Mouse (Mus musculus) MEL-GATA-1-ER (cell line): ENCODE data around the gene Il4i1.
"Not testable (repeated sequence)": the region's sequence is repeated elsewhere in the genome, so short reads cannot be mapped to it uniquely, and the experiment has no call there.

Experiments used
- DNase-seq: peaks from one replicate; pipeline ENCODE4 v3.0.0-alpha.2; 2012; ENCODE audit warnings: low read depth; ENCODE audit errors: extremely low read depth

Gene Il4i1

DNA sequence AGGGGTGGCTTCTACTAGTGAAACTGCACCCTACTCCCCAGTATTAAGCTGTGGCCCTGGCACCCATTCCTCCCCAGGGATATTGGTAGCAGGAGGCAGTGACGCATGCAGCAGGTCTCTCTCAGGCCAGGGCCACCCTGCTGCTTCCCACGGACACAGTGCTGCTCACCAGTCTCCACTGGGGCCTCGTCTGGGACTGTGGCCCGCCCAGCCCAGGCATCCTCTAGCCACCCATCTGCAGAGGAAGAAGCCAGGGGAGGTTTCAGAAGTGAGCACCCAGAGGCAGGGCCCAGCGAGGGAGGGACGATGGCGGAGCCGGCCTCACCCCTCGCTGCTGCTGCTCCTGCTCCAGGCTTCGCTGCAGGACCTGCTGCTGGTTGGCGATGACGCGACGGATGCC is 47.0 kb downstream of the Il4i1 start:
- no peak for DNase-seq

DNA sequence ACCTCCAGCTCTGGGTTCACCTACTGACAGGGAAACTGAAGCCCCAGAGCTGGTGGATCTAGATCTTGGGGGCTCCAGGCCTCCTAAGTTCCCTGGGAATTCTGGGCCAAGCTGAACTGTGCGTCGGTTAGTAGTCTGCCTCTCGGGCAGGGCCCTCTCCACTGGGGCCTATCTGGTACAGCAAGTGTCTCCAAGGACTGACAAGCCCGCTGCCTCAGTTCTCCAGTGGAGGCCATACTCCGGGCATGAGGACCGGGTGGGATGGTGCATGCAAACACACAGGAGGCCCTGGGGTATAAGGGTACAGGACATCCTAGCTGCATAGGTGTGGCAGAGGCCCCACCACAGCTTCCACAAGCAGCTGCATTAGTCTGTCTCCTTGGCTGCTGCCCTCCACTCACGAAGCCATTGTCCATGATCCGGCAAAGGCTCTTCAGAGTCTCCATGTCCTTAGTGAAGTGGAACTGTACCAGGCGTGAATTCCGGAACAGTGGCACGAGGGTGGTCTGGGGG is 47.9 kb downstream of the Il4i1 start:
- no peak for DNase-seq

DNA sequence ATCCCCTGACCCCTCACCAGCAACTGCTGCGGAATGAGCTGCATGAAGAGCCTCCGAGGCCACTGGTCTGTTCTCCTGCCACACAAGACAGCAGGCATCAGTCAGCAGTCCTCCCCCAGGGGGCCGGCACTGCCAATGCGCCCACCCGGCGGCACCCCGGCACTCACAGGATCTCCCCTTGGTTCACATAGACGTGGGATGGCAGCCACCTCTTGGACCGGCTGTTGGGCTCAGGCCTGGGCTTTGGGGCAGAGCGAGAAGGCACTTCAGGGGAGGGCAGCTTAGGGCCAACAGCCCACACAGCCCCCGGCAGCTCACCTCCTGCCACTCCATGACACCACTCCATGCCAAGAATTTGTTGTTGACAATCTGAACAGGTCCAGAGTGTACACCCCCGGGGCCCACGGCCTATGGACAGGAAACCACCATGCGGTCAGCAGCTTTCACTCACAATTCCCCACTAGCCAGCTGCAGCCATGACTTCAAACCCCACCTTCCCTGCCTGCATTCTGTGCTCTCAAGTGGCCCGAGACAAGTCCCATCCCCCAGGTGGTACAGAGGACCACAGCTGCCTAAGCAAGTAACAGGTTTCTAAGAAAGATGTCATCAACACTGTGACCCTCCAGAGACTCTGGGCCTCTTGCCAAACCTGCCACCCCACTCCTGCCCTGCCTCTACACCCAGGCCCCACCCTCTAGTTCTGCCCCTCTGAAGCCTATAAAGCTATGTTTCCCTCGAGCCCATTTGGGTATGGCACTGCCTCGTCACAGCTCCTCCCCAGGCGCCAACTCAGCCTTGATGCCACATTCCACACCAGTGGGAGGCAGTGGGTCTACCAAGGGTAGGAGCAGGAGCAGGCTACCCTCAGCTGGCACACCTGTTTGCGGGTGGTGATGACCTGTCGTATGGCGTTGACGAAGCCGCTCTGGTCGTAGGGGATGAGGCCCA is 48.7 kb downstream of the Il4i1 start:
- DNase-seq = no peak

DNA sequence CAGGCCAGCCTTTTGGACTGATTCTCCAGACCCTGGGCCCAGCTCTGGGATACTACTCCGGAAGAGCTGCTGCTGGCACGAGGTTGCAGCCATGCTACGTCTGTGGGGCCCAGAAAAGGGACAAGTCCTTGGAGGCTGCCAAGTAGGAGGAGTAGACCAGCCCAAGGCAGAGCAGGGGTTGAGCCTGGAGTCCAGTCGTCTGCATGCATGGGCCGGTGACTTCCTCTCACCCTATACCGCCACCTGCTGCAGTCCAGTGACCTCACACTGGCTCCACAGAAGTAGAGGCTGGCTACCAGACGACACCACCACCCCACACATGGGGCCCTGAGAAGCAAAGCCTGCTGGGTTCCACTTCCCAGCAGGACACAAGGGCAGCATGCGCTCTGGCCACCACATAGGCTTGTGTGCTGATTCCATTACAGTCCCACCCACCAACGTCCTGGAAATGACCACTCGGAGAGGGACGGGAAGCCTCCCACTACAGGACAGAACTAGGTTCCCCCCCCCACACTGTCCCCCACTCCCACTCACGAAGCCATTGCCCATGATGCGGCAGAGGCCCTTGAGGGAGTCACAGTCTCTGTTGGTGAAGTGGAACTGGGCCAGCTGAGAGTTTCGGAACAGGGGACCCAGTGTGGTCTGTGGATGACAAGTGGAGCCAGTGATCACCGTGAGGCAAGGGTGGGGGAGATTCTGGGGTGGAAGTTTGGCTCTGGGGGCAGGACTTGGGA is 50.3 kb downstream of the Il4i1 start:
- no peak for DNase-seq

DNA sequence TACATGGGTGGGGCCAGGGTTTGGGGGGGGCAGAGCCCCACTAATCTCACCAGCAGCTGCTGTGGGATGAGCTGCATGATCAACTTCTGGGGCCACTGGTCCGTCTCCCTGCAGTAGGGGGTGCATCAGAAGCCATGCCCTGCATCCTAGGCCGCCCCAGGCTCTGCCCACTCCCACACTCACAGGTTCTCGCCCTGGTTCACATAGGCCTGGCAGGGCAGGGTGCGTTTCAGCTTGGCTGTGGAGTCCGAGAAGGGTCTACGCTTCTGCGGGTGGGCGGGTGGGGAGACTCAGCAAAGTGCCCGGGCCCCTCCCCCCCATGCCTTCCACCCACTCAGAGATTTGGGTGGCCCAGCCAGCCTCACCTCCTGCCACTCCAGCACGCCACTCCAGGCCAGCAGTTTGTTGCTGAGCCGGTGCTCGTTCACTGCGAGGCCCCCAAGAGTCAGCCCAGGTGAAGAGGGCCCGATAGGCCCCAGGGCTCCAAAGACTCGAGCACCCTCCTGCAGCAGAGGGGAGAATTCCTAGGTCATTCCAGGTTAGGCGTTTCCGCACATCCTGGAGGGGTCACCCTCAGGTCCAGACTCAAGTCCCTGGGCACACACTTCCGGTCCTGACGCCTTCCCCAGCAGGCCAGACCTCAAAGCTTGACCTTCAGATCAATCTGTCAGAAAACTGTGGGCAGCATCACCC is 51.0 kb downstream of the Il4i1 start:
- DNase-seq = no peak

DNA sequence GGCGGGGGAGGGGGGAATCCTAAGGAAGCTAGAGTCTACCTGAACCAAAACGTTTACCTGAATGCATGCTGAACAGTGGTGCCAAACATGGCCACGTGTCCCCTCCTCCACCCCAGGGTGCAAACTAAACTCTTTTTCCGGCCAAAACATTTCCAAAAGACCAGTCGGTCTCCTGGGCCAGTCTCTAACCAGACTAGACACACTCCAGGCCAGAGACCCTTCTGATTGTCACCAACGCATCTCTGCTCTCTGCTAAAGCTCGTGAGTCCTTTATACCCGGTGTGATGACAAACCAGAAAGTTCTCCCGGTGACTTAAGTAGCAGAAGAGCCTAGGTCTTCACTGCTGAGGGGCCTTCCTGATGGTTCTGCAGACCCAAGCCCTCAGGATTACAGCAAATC is 51.6 kb downstream of the Il4i1 start:
- no peak for DNase-seq

DNA sequence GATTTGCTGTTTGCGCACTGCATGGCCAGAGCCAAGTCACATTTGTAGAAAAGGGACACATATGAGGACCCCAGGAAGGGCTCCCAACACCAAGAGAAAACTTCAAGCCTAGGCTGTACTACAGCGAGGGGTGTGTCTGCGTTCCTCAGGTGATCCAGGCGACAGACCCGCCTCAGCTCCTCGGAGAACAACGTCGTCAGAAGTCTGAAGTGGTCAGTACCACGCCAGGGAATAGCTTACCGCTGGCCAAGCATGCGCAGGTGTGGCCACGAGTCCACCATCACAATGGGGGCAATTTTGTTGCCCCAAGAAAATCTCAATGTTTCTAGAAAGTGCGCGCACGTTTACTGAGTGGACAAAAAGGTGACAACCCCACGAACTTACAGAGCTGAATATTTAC is 52.3 kb downstream of the Il4i1 start:
- no peak for DNase-seq

DNA sequence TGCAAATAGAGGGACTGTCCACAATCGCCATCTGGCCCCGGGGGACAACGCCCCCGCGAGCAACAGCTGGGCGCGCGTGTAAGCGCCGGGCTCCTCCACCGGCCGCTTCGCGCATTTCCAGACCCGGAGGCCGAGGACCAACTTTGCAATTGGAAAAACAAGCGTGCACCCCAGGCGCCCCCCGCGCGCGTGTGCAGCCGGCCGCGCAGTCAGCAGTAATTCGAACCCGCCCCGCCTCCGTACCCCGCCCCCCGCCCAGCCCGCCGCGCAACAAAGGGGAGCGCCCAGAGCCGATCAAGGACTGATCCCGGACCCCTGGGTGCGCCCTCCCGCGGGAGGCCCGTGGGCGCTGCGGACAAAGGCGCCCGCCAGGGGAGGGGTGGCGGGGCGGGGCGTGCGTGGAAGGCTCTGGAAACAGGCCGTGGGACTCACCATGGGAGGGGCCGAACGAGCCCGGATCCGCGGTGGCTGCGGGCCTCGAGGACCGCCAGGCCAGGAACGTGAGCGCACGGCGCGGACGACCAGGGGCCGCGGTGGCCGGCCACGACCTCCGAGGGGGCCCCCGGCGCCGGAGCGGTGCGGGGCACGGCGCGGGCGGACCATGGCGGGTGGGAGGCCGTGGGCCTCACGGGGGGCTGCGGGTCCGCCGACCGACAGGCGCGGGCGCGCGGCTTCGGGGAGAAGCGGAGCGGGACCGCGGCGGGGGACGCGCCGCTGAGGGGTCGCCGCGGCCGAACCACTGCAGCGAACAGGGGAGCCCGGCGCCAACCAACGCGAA is 52.9 kb downstream of the Il4i1 start:
- no peak for DNase-seq

DNA sequence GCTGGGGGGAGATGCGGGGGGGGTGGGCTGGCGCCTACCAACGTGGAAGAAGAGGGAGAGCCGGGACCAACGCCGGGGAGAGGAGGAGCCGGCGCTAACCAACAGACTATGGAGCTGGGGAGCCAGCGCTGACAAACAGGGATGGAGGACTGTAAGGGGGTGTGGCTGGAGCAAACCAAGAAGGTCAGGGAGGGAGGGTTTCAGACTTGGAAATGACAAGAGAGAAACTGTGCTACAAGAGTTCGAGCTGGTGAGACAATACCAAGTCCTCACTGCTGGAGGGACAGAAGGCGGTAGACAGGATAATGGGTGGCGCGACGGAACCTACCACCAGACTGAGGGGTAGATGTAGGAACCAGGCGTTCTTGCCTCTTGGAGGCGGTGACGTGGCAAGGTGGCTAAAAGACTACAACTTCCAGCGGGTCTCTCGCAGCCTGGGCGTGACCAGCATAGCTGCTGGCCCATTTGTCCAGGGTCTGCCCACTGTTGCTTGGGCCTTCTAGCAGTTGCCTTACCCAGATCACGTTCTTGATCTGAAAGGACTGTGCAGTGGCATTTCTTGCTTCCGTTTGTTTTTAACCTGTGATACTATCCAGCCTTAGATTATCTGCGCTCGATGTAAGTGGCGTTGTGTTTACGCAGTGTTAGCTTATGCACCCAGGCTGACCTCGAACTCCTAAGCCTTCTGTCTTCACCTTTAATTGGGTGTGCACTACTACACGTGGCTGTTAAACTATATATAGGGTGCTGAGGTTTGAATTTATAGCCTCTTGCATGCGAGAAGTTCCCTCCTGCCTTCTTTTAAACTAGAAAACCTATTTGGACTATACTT is 53.7 kb downstream of the Il4i1 start, which contains the start of gene Ptov1:
Ptov1 (minus strand) TSS at position 92 of the 832 bp plus-strand sequence.
- DNase-seq = peak; percentile 99

DNA sequence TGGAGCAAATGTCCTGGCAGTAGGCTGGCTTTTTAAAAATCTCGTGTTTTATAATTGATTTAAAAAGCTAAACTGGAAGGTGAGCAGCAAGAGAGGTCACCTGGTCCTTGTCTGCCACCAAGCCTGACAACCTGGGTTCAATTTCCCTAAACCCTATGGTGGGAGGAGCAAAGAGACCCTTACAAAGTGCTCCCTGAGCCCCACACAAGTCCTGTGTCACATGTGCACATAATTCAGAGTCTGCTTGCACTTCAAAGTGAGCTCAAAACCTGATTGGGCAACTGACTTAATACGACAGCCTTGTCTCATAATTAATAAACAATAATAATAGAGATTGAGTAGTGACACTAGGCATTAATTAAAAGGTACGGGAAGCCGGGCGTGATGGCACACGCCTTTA is 54.4 kb downstream of the Il4i1 start:
- no peak for DNase-seq

DNA sequence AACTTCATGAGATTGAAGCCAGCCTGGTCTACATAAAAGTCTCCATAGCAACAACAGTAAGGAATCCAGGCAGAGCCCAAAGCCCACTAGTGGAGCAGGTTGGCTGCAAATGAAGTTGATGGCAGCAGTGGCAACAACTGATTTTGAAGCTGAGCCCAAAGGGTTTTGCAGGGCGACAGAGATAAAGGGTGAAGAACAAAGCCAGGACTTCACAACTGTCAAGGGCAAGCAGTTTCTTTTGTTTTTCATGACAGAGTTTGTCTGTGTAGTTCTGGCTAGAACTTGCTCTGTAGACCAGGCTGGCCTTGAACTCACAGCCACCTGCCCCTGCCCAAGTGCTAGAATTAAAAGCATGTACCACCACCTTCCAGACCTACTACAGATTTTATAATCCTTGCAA is 55.0 kb downstream of the Il4i1 start:
- no peak for DNase-seq

DNA sequence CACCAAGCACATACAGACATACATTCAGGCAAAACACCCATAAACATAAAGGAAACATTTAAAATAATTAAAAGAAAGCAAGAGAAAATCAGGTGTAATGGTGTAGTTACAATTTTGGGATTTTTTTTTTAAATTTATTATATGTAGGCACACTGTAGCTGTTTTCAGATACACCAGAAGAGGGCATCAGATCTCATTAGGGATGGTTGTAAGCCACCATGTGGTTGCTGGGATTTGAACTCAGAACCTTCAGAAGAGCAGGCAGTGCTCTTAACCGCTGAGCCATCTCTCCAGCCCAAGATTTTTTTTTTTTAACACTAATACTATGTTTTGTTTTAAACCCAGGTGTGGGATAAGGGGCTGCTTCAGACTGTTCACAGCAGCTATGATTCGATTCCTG is 55.6 kb downstream of the Il4i1 start:
- not testable (repeated sequence) for DNase-seq

DNA sequence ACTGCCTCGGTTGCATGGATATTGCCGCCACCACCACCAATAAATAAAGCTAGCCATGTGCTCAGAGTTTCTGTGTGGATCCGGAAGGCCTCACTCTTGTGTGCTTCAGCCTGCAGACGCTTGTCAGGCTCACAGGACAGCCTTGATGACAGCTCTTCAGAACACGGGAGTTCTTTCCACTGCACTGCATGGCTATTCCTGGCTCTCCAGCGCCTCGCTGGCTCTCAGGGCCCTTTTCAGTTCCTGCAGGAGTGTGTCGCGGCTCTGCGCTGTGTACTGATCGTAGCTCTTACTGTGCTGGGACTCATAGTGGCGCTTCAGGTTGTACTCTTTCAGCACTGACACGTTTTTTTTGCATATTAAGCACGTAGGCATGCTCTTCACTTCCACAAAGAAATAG is 61.6 kb downstream of the Il4i1 start:
- no peak for DNase-seq

DNA sequence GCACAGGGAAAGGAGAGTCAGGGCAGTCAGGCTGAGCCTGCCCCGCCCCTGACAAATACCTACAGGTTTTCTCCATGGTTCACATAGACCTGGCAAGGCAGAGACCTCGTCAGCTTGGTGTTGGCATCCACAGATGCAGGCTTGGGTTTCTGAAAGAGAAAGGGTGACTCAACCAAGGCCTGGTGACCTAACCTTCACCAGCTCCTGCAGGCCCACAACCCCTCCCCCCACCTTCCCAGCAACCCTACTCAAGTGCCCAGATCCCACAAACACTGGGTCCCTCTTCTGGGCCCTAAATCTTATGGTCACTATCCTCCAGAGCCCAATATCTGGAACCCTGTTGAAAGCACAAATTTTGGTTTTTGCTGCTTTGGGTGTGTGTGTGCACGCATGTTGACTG is 66.8 kb downstream of the Il4i1 start:
- no peak for DNase-seq

DNA sequence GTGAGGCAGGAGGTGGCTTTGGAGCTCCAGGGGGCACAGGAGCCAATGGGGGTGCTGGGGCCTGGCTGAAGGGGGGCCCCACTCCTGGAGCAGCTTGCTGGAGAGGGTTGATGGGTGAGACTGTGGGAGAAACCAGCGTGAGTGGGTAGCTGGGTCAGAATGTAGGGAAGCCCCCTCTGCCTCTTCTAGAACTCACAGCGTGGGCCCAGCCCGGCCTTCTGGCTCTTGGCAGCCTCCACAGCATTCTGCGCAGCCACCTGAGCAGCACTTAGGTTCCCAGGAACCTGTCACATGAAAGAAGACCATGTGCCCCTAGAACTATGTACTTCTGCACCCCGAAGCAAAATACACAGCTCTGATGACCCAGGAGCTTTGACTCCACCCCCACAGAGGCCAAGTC is 68.5 kb downstream of the Il4i1 start:
- DNase-seq = no peak

DNA sequence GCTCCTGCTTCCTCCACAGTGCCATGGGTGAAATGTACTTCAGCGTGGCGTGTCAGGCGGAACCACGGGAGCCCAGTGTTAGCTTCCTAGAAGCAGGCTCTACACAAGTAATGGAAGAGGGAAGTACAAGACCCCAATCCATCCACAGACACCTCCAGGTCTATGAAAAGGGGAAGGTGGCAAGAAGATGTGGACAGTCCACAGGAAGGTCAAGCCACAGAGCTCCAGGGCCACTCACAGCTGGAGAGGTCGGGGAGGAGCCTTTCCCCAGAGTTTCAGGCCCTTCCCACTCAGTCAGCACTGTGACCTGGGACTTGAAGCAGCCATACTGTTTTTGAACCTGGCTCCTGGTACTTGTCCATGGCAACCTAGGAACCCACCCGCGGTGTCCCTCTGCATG is 70.8 kb downstream of the Il4i1 start:
- no peak for DNase-seq

DNA sequence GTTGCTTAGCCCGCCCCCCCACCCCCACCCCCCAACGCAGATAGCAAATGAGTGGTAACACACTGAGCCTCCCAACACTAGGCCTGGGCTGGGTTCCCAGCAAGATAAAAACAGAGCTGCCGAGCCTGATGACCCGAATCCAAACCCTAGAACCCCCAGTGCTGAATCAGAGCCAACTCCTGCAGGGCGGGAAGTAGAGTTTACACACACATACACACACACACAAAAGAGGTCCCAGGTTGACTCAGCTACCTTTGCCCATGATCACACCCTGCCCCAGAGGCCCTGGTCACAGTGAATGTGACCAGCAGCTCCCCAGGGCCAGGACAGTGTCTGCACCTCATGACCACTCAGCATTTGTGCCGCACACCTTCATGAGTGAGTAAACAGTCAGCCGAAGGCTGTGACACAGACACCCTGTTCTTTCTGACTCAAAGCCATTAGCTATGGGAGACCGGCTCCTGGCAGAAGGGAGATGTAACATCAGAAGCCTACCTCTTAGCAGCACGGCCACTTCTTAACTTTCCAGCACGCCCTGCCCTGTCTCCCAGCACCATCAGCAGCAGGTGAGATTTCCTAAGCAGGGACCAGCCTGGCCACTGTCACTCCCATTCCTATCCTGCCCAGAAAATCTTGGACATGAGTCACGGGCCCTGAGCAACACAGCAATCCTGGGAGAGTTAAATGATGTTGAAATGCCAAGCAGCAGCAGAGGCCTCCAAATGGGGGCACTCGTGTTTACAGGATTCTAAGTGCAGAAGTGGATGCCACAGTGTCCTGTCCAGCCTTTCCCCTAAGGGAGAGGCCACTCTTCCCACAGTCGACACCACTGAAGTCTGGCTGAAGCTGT is 72.3 kb downstream of the Il4i1 start:
- no peak for DNase-seq

DNA sequence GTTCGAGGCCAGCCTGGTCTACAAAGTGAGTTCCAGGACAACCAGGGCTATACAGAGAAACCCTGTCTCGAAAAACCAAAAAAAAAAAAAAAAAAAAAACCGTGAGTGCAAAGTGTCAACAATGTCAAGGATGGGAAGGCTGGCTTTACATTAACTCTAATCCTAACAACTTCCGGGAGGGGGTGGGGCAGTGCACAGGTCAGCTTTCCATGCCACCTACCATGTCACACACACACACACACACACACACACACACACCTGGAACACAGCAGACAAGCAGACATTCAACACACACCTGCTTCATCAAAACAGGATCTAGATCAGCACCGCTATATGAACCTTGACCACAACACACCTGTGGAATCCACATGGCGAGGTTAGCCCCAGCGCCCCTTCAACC is 74.0 kb downstream of the Il4i1 start:
- DNase-seq = no peak
